Mouse (Mus musculus) cerebellum, adult 11 months (tissue): ENCODE measurements around the gene Pde6b.
A peak's percentile ranks its signal among the peaks of the same experiment; 100 is the strongest.

Experiments used
- DNase-seq: peaks from one replicate; pipeline ENCODE4 v3.0.0; 2022

Pde6b gene

DNA sequence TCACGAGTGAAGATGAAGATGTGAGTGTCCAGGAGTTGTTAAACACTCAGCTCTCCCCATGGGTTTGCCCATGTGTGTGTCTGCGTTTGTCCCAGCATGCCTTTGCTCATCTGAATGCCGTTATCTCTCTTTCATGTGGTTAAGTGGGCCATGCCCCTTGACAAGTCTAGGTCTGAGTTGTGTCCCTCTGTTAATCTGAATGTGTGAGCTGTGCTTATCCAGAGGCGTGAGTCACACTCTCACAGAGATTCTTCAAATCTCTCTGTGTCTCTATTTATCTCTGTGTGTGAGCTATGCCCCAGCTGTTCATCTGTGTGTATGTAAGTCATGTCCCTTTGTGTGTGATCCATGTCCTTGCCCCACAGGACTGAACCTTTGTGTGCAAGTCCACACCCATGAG, 15.3 kb downstream of the Pde6b start:
- no peak for DNase-seq

- DNase-seq, result no peak
Measured at GRCm38 (mm10) chr5:108405460-108405859, 17.3 kb downstream of the Pde6b start.

GRCm38 (mm10) chr5:108406977-108407376, 18.8 kb downstream of the Pde6b start:
- no peak for DNase-seq

- DNase-seq, result no peak
Measured at GRCm38 (mm10) chr5:108414711-108415110, 26.5 kb downstream of the Pde6b start.

- no peak for DNase-seq
Measured at GRCm38 (mm10) chr5:108422741-108423140, 34.5 kb downstream of the Pde6b start.

DNA sequence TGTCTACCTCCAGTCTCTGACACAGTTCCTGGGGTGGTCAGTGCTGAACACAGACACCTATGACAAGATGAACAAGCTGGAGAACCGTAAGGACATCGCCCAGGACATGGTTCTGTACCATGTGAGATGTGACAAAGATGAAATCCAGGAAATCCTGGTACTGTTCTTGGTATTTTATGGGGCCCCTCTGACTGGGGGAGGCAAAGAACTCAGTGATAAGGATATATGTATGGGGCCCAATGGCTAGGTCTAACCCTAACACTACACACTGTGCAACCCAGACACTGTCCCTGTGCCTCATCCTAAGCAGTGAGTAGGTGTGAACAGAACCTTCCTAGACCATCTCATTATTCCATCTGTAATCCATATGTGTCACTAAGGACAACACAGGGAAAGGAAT, 35.2 kb downstream of the Pde6b start:
- DNase-seq, result no peak

GRCm38 (mm10) chr5:108427186-108427585, 39.0 kb downstream of the Pde6b start:
- peak; percentile 43 for DNase-seq

GRCm38 (mm10) chr5:108431196-108431595, 43.0 kb downstream of the Pde6b start:
- DNase-seq, result no peak

DNA sequence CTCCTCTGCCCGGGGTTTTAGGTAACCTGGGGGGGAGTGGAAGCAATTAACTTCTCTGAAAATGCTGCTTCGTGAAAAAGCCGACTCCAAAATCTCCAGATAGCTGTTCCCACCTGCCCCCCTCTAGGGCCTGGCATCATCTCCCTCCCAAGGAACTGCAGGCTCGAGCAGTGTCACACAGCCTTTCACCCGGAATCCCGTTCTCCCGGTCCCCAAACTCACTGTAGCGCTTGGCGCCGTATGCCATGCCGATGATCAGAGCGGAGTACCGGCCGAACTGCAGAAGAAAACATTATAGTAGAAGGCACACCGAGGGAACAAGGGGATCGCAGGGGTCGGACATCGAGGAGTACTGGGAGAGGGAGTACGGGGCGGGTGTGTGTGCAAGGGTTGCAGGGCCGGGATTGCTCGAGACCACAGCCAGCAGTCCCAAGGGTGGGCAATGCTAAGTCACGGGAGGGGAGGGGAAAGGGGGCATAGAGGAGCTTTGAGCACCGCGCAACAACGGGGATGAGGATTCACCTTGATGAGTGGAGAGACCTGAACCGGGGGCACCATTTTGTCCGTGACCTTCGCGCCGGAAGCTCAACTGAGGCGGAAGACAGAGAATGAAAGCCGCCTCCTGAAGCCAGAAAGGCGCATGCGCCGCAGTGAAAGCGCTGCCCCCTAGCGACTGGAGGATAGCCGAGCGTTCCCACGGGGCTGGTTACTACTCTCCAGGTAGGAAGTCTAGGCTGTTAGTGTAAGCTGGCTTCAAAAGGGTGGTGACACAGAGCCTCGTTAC, 45.8 kb downstream of the Pde6b start, which contains the start of gene Atp5k:
TSS of gene Atp5k (minus strand) at position 645 of the 784 bp plus-strand sequence.
- peak; percentile 94 for DNase-seq

DNA sequence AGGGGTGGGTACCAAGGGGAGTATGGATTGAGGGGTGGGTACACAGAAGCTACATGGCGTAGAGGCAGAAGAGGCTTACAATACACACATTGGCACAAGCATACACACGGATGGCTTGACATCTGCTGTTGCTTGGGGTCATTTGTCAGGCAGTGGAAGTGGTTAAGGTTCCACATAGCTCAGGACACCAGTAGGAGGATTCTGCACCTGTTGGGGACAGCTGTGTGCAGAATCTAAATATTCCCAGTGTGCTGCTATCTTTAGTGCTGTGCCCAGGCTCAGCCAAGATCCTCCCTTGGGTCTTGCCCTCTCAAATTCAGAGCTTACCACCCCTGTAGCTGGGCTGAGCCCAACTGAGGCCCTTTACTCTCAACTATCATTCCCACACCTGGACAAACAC, 47.9 kb downstream of the Pde6b start:
- DNase-seq, result no peak

GRCm38 (mm10) chr5:108446973-108447372, 58.8 kb downstream of the Pde6b start:
- DNase-seq, result no peak

GRCm38 (mm10) chr5:108447857-108448256, 59.7 kb downstream of the Pde6b start:
- DNase-seq, result no peak

DNA sequence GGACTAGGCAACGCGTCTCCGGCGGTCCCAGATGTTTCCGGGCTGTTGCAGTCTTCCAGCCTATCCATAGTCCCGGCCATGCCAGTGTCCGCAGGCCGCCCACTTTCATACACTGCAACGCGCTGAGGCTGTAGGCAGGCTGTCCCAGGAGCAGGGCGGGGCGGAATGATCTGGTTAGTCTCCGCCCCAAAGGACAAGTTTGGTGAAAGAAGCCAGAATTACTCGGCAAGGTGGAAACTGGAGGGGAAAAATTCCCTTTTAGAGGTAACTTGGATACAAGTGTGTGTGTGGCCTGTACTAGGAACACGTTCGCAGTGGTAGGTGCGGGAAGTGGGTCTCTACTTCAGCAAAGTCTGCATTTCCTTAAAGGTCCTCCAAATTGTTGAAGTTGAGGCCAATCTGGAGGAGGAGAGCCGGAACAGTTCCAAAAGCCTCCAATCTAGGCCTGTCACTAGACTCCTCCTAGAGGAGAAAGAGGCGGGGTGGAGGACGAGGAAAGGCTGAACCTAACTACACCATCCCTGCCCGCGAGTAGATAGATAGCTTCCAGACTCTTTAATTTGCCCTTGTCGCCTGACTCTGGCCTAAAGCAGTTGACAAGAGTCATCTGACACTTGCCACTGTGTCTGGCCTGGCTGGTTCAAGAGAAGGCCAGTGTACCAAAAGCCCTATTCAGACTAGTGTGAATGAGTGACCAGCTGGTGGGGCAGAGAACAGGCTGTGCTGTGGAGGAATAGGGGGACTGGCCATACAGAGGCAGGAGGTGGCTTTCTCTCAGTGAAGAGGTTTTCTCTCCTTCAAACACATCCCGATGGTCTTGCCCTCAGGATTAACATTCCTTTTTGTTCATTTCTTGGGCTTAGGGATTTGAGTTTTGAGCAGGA, 60.8 kb downstream of the Pde6b start, which contains the start of gene Mfsd7a:
TSS of gene Mfsd7a (minus strand) at position 107 of the 884 bp plus-strand sequence.
- no peak for DNase-seq

- no peak for DNase-seq
Measured at GRCm38 (mm10) chr5:108450837-108451540, 62.8 kb downstream of the Pde6b start.

DNA sequence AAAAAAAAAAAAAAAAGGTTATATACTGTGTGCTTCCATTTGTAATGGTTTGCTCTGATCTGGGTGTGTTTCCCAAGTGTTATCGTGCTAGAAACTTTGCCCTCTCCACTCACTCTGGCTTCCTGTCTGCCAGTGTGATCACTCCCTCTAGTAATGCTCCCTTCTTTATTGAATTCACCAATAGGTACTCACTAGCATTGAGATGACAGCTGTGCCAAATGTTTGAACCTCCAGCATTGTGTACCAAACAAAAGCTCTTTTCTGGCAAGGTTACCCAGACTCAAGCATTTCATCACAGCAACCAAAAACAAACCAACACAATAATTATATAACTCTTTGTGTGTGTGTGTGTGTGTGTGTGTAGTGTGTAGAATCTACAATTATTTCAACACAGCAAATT, 63.4 kb downstream of the Pde6b start:
- no peak for DNase-seq

GRCm38 (mm10) chr5:108452422-108452821, 64.2 kb downstream of the Pde6b start:
- DNase-seq, result no peak

- DNase-seq, result no peak
Measured at GRCm38 (mm10) chr5:108454094-108454493, 65.9 kb downstream of the Pde6b start.

DNA sequence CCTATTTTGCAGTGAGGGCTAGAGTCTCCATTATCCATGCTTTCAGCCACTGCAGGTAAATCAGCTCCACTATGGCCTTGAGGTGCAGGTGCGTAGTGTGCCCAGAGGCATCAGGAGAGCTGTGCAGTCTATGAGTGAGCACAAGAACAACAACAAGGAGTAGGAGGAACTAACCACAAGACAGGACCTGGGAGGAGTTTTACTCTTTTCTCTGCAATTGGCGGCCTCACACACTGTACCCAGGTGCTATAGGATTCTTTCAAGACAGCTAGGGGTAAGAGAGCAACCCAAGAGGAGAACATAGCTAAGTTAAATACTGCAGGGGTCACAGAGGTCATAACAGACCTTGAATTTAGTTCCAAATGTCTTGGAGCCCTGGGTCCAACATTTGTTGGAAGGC, 70.5 kb downstream of the Pde6b start:
- no peak for DNase-seq

- peak; percentile 12 for DNase-seq
Measured at GRCm38 (mm10) chr5:108460461-108460860, 72.3 kb downstream of the Pde6b start.

DNA sequence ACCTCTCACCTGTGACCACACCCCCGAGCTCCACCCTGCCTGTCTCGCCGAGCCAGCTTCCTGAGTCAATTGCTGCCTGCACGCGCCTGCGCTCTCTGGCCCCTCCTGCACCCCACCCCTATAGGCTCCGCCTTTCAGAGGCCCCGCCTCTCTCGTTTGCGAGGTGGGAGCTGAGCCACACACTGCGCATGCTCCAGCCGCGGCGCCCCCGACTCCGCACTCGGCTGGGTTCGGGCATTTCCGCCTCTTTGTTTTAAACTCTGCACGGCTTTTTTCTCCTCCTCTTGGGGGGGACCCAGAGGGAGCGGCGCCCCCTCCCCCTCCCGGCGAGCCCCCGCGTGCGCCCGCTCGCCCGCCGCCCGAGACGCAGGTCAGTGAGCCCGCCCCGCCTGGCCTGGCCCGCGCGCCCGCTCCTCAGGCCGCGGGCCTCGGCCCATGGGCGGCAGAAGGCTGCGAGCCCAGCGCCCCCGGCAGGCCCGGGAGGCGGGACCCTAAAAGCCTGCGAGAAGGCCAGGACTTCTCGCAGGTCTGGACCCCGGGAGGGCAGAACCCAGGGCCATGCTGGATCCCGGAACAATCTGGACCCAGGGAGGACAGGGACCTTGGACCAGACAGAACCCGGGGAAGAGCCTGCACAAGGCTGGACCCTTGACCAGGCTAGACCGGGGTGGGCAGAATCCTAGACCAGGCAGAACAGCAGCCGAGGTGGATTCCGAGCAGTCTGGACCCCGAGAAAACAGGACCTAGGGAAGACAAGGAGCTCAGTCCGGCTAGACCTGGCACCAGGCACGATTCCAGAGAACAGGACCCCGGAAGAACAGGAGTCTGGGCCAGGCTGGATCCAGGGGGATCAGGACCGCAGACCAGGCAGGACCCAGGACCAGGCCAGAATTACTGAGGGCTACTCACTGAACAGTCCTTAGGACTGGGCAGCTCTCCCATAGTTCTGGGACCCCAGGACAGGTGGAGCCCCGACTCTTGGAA, 73.2 kb downstream of the Pde6b start, which contains the start of gene Pcgf3:
TSS of gene Pcgf3 (plus strand) at position 151 of the 984 bp plus-strand sequence.
- peak; percentile 99 for DNase-seq

DNA sequence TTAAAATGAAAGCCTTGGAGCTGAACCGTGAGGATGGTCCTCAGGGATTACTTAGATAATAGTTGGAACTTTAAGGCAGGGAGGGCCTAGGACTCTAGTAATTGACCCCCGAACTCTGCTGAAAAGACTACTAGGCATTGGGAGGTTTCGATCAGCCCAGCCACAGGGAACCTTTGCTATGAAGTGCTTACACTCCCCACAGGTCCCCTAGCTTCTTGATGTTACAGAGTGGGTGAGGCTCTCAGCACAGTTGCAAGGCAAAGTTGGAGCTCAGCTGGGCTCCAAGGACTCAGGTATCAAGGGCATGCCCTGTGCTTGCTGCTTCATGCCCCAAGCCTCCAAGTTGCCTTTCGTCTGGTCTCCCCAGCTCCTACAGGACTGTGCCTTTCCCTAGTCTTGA, 74.3 kb downstream of the Pde6b start:
- no peak for DNase-seq
